9 mouse cellular contexts compared by ENCODE assay signal in the genomic region with DNA sequence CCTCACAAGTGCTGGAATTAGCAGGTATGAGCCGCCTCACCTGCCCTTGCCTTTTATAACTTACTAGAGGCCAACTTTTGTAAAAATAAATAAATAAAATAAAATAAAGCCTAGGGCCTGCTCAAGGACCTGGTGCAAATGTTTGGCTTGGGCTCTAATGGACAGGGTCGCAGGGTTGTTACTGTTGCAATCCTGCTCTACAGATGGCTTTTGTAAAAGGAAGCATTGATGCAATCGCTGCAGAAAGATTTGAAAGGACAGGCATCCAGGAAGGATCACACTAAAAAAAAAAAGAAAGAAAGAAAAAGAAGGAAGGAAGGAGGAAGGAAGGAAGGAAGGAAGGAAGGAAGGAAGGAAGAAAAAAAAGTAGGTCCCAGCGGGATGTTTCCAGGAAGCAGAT. TPM values are rescaled to one million over a fixed set of nuclear protein-coding genes. Genes with fewer than 3 reads are reported as not detected.
DNase-seq lines count a peak whose midpoint lies in the region; ATAC-seq and TF ChIP-seq lines count a peak whose summit lies in the region.
"Had no signal": no experiment of that assay in that cellular context is flagged by ENCODE, and none has a peak within 500 bp of the region (broad histone marks: within the 10 kb centered on the region; RNA-seq: fewer than 3 reads in every experiment).

No protein-coding gene starts in this region.

- no peaks in the 10 kb centered on the region for H3K4me1 ChIP-seq in embryonic fibroblast, embryonic 13.5 days (ENCODE audit: control insufficient read depth, insufficient read depth, low read length)
- H3K4me1 ChIP-seq in limb, embryonic 10.5 days = peaks cover 17% of the 10 kb centered on the region
- peaks cover 17% of the 10 kb centered on the region for H3K4me1 ChIP-seq in neural tube, embryonic 13.5 days (replicated peaks)

- H3K9me3 ChIP-seq in limb, embryonic 10.5 days (replicated peaks) = no peaks in the 10 kb centered on the region
- no peaks in the 10 kb centered on the region for H3K9me3 ChIP-seq in neural tube, embryonic 13.5 days
- H3K9me3 ChIP-seq: G1E had no signal

- peak overlapping the region; percentile 89 for H3K4me2 ChIP-seq in neural tube, embryonic 13.5 days

- no peaks in the 10 kb centered on the region for H3K36me3 ChIP-seq in limb, embryonic 10.5 days
- H3K36me3 ChIP-seq in neural tube, embryonic 13.5 days = no peaks in the 10 kb centered on the region

- peak overlapping the region; percentile 97 for H3K4me3 ChIP-seq in layer of hippocampus, adult 2 months
- peak overlapping the region; percentile 71; the same call in 1 of the 2 replicates for H3K4me3 ChIP-seq in embryonic fibroblast, embryonic 13.5 days (ENCODE audit: insufficient read depth, low read length)
- H3K4me3 ChIP-seq in limb, embryonic 10.5 days = peak overlapping the region; percentile 93
- H3K4me3 ChIP-seq in neural tube, embryonic 13.5 days = peak overlapping the region; percentile 88

- TF ChIP-seq CTCF in layer of hippocampus, adult 2 months (conservative IDR thresholded peaks at IDR 0.05) = no peak
- no peak for TF ChIP-seq CTCF in embryonic fibroblast, embryonic 13.5 days (IDR thresholded peaks at IDR 0.05; ENCODE audit: borderline replicate concordance, insufficient read depth, low read length)

- DNase-seq in layer of hippocampus, adult 2 months (ENCODE audit: low spot score in 2 of 2) = no peak
- DNase-seq in layer of hippocampus, adult 8-10 months (ENCODE audit: low spot score in 2 of 2) = no peak
- DNase-seq in limb, embryonic 10.5 days (ENCODE audit: low spot score) = no peak
- no peak for DNase-seq in embryo, embryonic 10.5 days (ENCODE audit: low spot score)
- DNase-seq in layer of hippocampus, adult 9-10 months (ENCODE audit: low spot score) = no peak
- no peak for DNase-seq in adrenal gland, adult 2 months

- H3K9ac ChIP-seq in neural tube, embryonic 13.5 days = peak overlapping the region; percentile 88; the same call in 1 of the 2 replicates

- H3K27me3 ChIP-seq in limb, embryonic 10.5 days (ENCODE audit: low read depth, poor library complexity, severe bottlenecking) = peaks cover 58% of the 10 kb centered on the region
- peaks cover 44% of the 10 kb centered on the region for H3K27me3 ChIP-seq in neural tube, embryonic 13.5 days

- no peak for ATAC-seq in neural tube, embryonic 13.5 days (ENCODE audit: low read depth)

- TF ChIP-seq POLR2A in embryonic fibroblast, embryonic 13.5 days (IDR thresholded peaks at IDR 0.05; ENCODE audit: low read depth, low read length) = no peak

- peak overlapping the region; percentile 99 for H3K27ac ChIP-seq in layer of hippocampus, adult 2 months
- no peak overlapping the region for H3K27ac ChIP-seq in embryonic fibroblast, embryonic 13.5 days (ENCODE audit: insufficient read depth, low read length)
- no peak overlapping the region for H3K27ac ChIP-seq in limb, embryonic 10.5 days
- H3K27ac ChIP-seq in neural tube, embryonic 13.5 days (replicated peaks) = 0 out of 2 replicates have a peak overlapping the region, but pooled peaks have one; percentile 90

- WGBS in limb, embryonic 10.5 days = 76% methylated on average over 4 of the region's 4 CpGs
- WGBS in neural tube, embryonic 13.5 days = 77% methylated on average over 4 of the region's 4 CpGs

RNA-seq across cellular contexts. Expression of a gene that starts 0.4 kb away (rescaled TPM):
- 10 to 100 TPM; 62.3 to 62.7 TPM for total RNA-seq in layer of hippocampus, adult 2 months (2021)
- total RNA-seq in layer of hippocampus, adult 8-10 months (2022) = 10 to 100 TPM; 52.3 to 55.6 (median 53.4) TPM
- polyA plus RNA-seq in embryonic fibroblast, embryonic 13.5 days (2011; ENCODE audit: insufficient read length, low read depth, missing spikeins) = 2.9 and 4.4 TPM in 2 replicates
- 6.0 and 6.1 TPM in 2 replicates for polyA plus RNA-seq in limb, embryonic 10.5 days (2016; fragmentation: Nextera tagmentation; extraction: Ambion mirVana)
- polyA plus RNA-seq in neural tube, embryonic 13.5 days (2015; fragmentation: Nextera tagmentation; extraction: Ambion mirVana) = 4.5 and 4.6 TPM in 2 replicates
- 1 to 10 TPM; 1.2 to 2.1 TPM for total RNA-seq in adrenal gland, adult 2 months (2021)
- polyA plus RNA-seq in adrenal gland, adult 2 months (2012; rRNA removed) = 0.70 and 1.3 TPM in 2 replicates

RNA-seq across cellular contexts. Expression of a gene that starts 34.2 kb away (rescaled TPM):
- total RNA-seq in layer of hippocampus, adult 2 months (2021) = 1 to 10 TPM; 6.0 to 6.5 TPM
- 1 to 10 TPM; 5.7 to 9.3 (median 7.2) TPM for total RNA-seq in layer of hippocampus, adult 8-10 months (2022)
- polyA plus RNA-seq in embryonic fibroblast, embryonic 13.5 days (2011; ENCODE audit: insufficient read length, low read depth, missing spikeins) = 25.9 and 159 TPM in 2 replicates
- 1.6 and 1.8 TPM in 2 replicates for polyA plus RNA-seq in limb, embryonic 10.5 days (2016; fragmentation: Nextera tagmentation; extraction: Ambion mirVana)
- 26.0 and 60.5 TPM in 2 replicates for polyA plus RNA-seq in neural tube, embryonic 13.5 days (2015; fragmentation: Nextera tagmentation; extraction: Ambion mirVana)
- total RNA-seq in adrenal gland, adult 2 months (2021) = under 1 TPM; 0.20 to 0.38 TPM
- 1.2 and 4.7 TPM in 2 replicates for polyA plus RNA-seq in adrenal gland, adult 2 months (2012; rRNA removed)
- total RNA-seq: G1E had no signal

RNA-seq across cellular contexts. Expression of a gene that starts 54.6 kb away (rescaled TPM):
- total RNA-seq in layer of hippocampus, adult 2 months (2021) = 10 to 100 TPM; 41.8 to 48.0 TPM
- total RNA-seq in layer of hippocampus, adult 8-10 months (2022) = 10 to 100 TPM; 42.9 to 44.6 (median 43.4) TPM
- polyA plus RNA-seq in embryonic fibroblast, embryonic 13.5 days (2011; ENCODE audit: insufficient read length, low read depth, missing spikeins) = 22.0 and 26.1 TPM in 2 replicates
- polyA plus RNA-seq in limb, embryonic 10.5 days (2016; fragmentation: Nextera tagmentation; extraction: Ambion mirVana) = 58.2 and 61.8 TPM in 2 replicates
- 78.6 and 89.6 TPM in 2 replicates for polyA plus RNA-seq in neural tube, embryonic 13.5 days (2015; fragmentation: Nextera tagmentation; extraction: Ambion mirVana)
- 10 to 100 TPM; 19.2 to 26.7 TPM for total RNA-seq in adrenal gland, adult 2 months (2021)
- polyA plus RNA-seq in adrenal gland, adult 2 months (2012; rRNA removed) = 13.0 and 19.4 TPM in 2 replicates

Comparison
In these comparisons a context has a peak if more than half of its experiments do, and no peak if none do; other contexts are left out.
1. H3K27ac ChIP-seq: peak in layer of hippocampus, adult 2 months (single experiment) and neural tube, embryonic 13.5 days (single experiment); none in embryonic fibroblast, embryonic 13.5 days (single experiment) and limb, embryonic 10.5 days (single experiment).
2. Peak in every context shown above with its lines, with median percentiles within 50 percentile points of each other: H3K4me3 ChIP-seq.